Mouse (Mus musculus) cerebellum, adult 8-10 months (tissue): ENCODE results near the gene Rnd3.

ENCODE experiments used
- DNase-seq: peaks from one replicate; pipeline ENCODE4 v3.0.0; 2022

Gene Rnd3

GRCm38 (mm10) chr2:51148975-51149374, at the start of gene Rnd3:
Gene Rnd3, minus strand, starts transcription at chr2:51149111.
- DNase-seq: peak; percentile 88

- DNase-seq: no peak
These were observed 43.4 kb upstream of the Rnd3 start for GRCm38 (mm10) chr2:51192319-51192718.

GRCm38 (mm10) chr2:51185762-51186161, 36.9 kb upstream of the Rnd3 start:
- DNase-seq: no peak

GRCm38 (mm10) chr2:51182990-51183389, 34.1 kb upstream of the Rnd3 start:
- DNase-seq: no peak

GRCm38 (mm10) chr2:51181376-51181775, 32.5 kb upstream of the Rnd3 start:
- no peak for DNase-seq

GRCm38 (mm10) chr2:51179096-51179495, 30.2 kb upstream of the Rnd3 start:
- DNase-seq: no peak

- no peak for DNase-seq
These were observed 28.7 kb upstream of the Rnd3 start for GRCm38 (mm10) chr2:51177615-51178014.

- DNase-seq: no peak
These were observed 26.4 kb upstream of the Rnd3 start for GRCm38 (mm10) chr2:51175276-51175675.

GRCm38 (mm10) chr2:51161110-51161509, 12.2 kb upstream of the Rnd3 start:
- no peak for DNase-seq

- DNase-seq: peak; percentile 25
These were observed 457 bp downstream of the Rnd3 start for GRCm38 (mm10) chr2:51148454-51148853.

GRCm38 (mm10) chr2:51148065-51148407, 875 bp downstream of the Rnd3 start:
- DNase-seq: no peak

- DNase-seq: peak; percentile 59
These were observed 1.4 kb downstream of the Rnd3 start for GRCm38 (mm10) chr2:51147318-51148064.

- DNase-seq: peak; percentile 65
These were observed 2.0 kb downstream of the Rnd3 start for GRCm38 (mm10) chr2:51146871-51147317.

GRCm38 (mm10) chr2:51145838-51146470, 3.0 kb downstream of the Rnd3 start:
- peak; percentile 61 for DNase-seq

GRCm38 (mm10) chr2:51144380-51145120, 4.4 kb downstream of the Rnd3 start:
- DNase-seq: no peak

GRCm38 (mm10) chr2:51142422-51142821, 6.5 kb downstream of the Rnd3 start:
- no peak for DNase-seq

GRCm38 (mm10) chr2:51141345-51141744, 7.6 kb downstream of the Rnd3 start:
- DNase-seq: no peak

- DNase-seq: no peak
These were observed 8.4 kb downstream of the Rnd3 start for GRCm38 (mm10) chr2:51140486-51140885.

GRCm38 (mm10) chr2:51139912-51140446, 8.9 kb downstream of the Rnd3 start:
- no peak for DNase-seq

GRCm38 (mm10) chr2:51139218-51139911, 9.5 kb downstream of the Rnd3 start:
- DNase-seq: no peak

- no peak for DNase-seq
These were observed 11.2 kb downstream of the Rnd3 start for GRCm38 (mm10) chr2:51137726-51138125.

GRCm38 (mm10) chr2:51132181-51132580, 16.7 kb downstream of the Rnd3 start:
- no peak for DNase-seq

GRCm38 (mm10) chr2:51128090-51128489, 20.8 kb downstream of the Rnd3 start:
- DNase-seq: no peak
